Comparison of ENCODE assay signal across 17 mouse cellular contexts in the genomic region with DNA sequence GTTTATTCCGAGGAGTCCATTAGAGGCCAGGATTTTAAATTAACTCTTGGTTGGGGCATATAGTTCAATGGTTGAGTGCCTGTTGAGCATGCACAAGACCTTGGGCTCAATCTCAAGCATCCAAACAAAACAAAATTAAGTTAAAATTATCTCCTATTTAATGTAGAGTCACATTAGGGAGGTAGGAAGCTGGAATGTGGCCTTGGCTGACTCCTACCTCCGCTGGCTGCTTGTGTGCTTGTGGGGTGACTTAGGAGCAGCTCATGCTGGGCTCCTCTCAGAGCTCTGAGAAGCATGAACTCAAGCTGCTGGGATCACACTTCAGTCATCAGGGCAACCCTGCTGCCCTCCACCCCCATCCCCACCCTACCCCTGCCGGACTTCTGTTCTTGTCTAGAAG.
"Had no signal": no experiment of that assay in that cellular context is flagged by ENCODE, and none has a peak within 500 bp of the region (broad histone marks: within the 10 kb centered on the region; RNA-seq: fewer than 3 reads in every experiment).

No protein-coding gene starts in this region.

- H3K36me3 ChIP-seq: liver, embryonic 15.5 days; lung, embryonic 15.5 days had no signal

- H3K9me3 ChIP-seq: limb, embryonic 10.5 days; liver, embryonic 15.5 days; lung, embryonic 15.5 days had no signal

- H3K27me3 ChIP-seq: limb, embryonic 13.5 days; liver, embryonic 12.5 days; liver, embryonic 15.5 days; lung, embryonic 15.5 days; megakaryocyte, embryonic 14.5 days; midbrain, embryonic 13.5 days had no signal

- H3K4me3 ChIP-seq: limb, embryonic 10.5 days; limb, embryonic 13.5 days; liver, embryonic 12.5 days; liver, embryonic 15.5 days; lung, embryonic 15.5 days; megakaryocyte, embryonic 14.5 days; midbrain, embryonic 10.5 days; midbrain, embryonic 13.5 days had no signal

- ATAC-seq: hindbrain, postnatal 0 days; inflammation-experienced regulatory T-cells, adult 6 months; intestine, embryonic 16.5 days; liver, embryonic 12.5 days; midbrain, embryonic 13.5 days; midbrain, embryonic 16.5 days had no signal

- H3K27ac ChIP-seq: hindbrain, postnatal 0 days; limb, embryonic 10.5 days; limb, embryonic 13.5 days; liver, embryonic 12.5 days; liver, embryonic 15.5 days; lung, embryonic 15.5 days; midbrain, embryonic 10.5 days; midbrain, embryonic 13.5 days had no signal

- H3K4me1 ChIP-seq: liver, embryonic 12.5 days; liver, embryonic 15.5 days; lung, embryonic 15.5 days; megakaryocyte, embryonic 14.5 days; midbrain, embryonic 10.5 days; midbrain, embryonic 13.5 days had no signal

- DNase-seq: liver; lung, adult 18-20 months; lung, postnatal 10 days; lung, postnatal 36 days; thymus, postnatal 25 days had no signal

- H3K9ac ChIP-seq: limb, embryonic 13.5 days; liver, embryonic 12.5 days; liver, embryonic 15.5 days; lung, embryonic 15.5 days; midbrain, embryonic 13.5 days had no signal

- H3K4me2 ChIP-seq: limb, embryonic 13.5 days; liver, embryonic 12.5 days; liver, embryonic 15.5 days; lung, embryonic 15.5 days; midbrain, embryonic 13.5 days had no signal
